ENCODE assay signal across 8 mouse cellular contexts in the genomic region with DNA sequence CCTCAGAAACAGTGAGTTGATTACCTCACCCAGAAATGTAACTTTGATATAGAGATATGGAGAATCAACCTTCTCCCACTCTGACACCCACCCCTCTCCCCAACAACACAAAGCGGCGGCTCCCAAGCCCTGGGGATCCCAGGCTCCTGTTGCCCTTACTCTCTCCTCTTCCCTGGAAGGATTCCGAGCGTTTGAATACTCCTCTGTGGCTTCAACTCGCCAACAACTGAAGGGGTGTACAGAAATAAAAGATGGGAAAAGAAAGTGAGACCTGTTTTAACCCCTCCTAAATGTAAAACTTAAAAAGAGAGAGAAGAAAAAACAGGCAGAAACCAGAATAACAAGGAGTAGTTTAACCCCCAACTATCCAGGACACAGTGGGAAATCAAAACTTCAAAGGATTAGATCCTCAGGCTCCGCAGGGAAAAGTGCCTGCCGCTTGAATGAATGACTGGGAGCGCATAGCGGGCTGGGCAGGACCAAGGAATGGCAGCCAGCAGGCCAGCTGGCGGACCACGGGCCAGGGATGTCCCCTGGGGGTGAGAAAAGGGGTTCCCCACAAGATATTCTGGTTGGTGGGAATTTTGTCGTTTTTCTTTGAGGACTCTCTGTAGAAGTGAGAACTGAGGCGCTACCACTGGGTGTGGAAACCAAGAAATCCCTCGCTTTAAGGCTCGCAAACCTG. TPM values are rescaled to one million over a fixed set of nuclear protein-coding genes. Genes with fewer than 3 reads are reported as not detected.
DNase-seq lines count a peak whose midpoint lies in the region; ATAC-seq and TF ChIP-seq lines count a peak whose summit lies in the region.

No protein-coding gene starts in this region.

- ATAC-seq in hindbrain, embryonic 16.5 days = no peak
- no peak for ATAC-seq in limb, embryonic 14.5 days (ENCODE audit: low FRiP score, low read depth)
- ATAC-seq in midbrain, embryonic 16.5 days = no peak

- peak overlapping the region; percentile 77 for H3K9ac ChIP-seq in hindbrain, embryonic 16.5 days (ENCODE audit: low read depth, low read length)
- H3K9ac ChIP-seq in limb, embryonic 14.5 days (ENCODE audit: low read depth, low read length, severe bottlenecking) = peak overlapping the region; percentile 58
- peak overlapping the region; percentile 77 for H3K9ac ChIP-seq in midbrain, embryonic 16.5 days (ENCODE audit: low read depth, low read length)

- peak overlapping the region; percentile 60 for H3K4me3 ChIP-seq in forebrain, embryonic 10.5 days
- H3K4me3 ChIP-seq in hindbrain, embryonic 16.5 days (ENCODE audit: low read length) = peak overlapping the region; percentile 70
- peak overlapping the region; percentile 63 for H3K4me3 ChIP-seq in limb, embryonic 14.5 days (replicated peaks; ENCODE audit: low read length)
- H3K4me3 ChIP-seq in midbrain, embryonic 16.5 days (ENCODE audit: low read depth, low read length) = peak overlapping the region; percentile 68

- peaks cover 50% of the 10 kb centered on the region for H3K27me3 ChIP-seq in forebrain, embryonic 10.5 days (ENCODE audit: poor library complexity, severe bottlenecking)
- no peaks in the 10 kb centered on the region for H3K27me3 ChIP-seq in hindbrain, embryonic 16.5 days (replicated peaks; ENCODE audit: control insufficient read depth, insufficient read depth, low read length)
- H3K27me3 ChIP-seq in limb, embryonic 14.5 days (ENCODE audit: control insufficient read depth, insufficient read depth, low read length) = no peaks in the 10 kb centered on the region
- no peaks in the 10 kb centered on the region for H3K27me3 ChIP-seq in midbrain, embryonic 16.5 days (ENCODE audit: control insufficient read depth, insufficient read depth, low read depth, low read length)

- peak; percentile 14 for DNase-seq in gastrocnemius, postnatal 14 days
- no peak for DNase-seq in gastrocnemius, adult 8-10 months (ENCODE audit: low spot score in 2 of 2)
- DNase-seq in T-cell, adult 2 months (ENCODE audit: low spot score) = peak; percentile 4
- peak; percentile 34 for DNase-seq in forebrain, embryonic 10.5 days (ENCODE audit: extremely low spot score, low spot score)
- peak; percentile 44 for DNase-seq in limb, embryonic 14.5 days (ENCODE audit: low spot score)
- no peak for DNase-seq in thymus, postnatal 4 days

- peaks cover 52% of the 10 kb centered on the region for H3K4me1 ChIP-seq in forebrain, embryonic 10.5 days
- H3K4me1 ChIP-seq in hindbrain, embryonic 16.5 days (ENCODE audit: control insufficient read depth, insufficient read depth, low read depth, low read length) = peaks cover 9% of the 10 kb centered on the region
- peaks cover 13% of the 10 kb centered on the region; the same call in 1 of the 2 replicates for H3K4me1 ChIP-seq in limb, embryonic 14.5 days (ENCODE audit: control insufficient read depth, insufficient read depth, low read length)
- H3K4me1 ChIP-seq in midbrain, embryonic 16.5 days (ENCODE audit: control insufficient read depth, insufficient read depth, low read length) = peaks cover 16% of the 10 kb centered on the region

- WGBS in forebrain, embryonic 10.5 days = under 1% methylated on average over 15 of the region's 15 CpGs
- WGBS in hindbrain, embryonic 16.5 days = 1% methylated on average over 15 of the region's 15 CpGs
- under 1% methylated on average over 15 of the region's 15 CpGs for WGBS in limb, embryonic 14.5 days
- under 1% methylated on average over 15 of the region's 15 CpGs for WGBS in midbrain, embryonic 16.5 days

- H3K27ac ChIP-seq in forebrain, embryonic 10.5 days = 0 out of 2 replicates have a peak overlapping the region, but pooled peaks have one; percentile 30
- H3K27ac ChIP-seq in hindbrain, embryonic 16.5 days (ENCODE audit: low read depth, low read length) = peak overlapping the region; percentile 79
- no peak overlapping the region for H3K27ac ChIP-seq in limb, embryonic 14.5 days (replicated peaks; ENCODE audit: low read depth, low read length)
- peak overlapping the region; percentile 77 for H3K27ac ChIP-seq in midbrain, embryonic 16.5 days (ENCODE audit: low read length)

- intact Hi-C loops in gastrocnemius, postnatal 14 days (cut with DNase I; ENCODE audit: low total_unique reads) = no loop called here

- no peaks in the 10 kb centered on the region for H3K36me3 ChIP-seq in forebrain, embryonic 10.5 days (replicated peaks)
- H3K36me3 ChIP-seq in hindbrain, embryonic 16.5 days (ENCODE audit: control insufficient read depth, insufficient read depth, low read length) = no peaks in the 10 kb centered on the region
- H3K36me3 ChIP-seq in limb, embryonic 14.5 days (ENCODE audit: control insufficient read depth, insufficient read depth, low read length) = no peaks in the 10 kb centered on the region
- H3K36me3 ChIP-seq in midbrain, embryonic 16.5 days (ENCODE audit: control insufficient read depth, insufficient read depth, low read length) = no peaks in the 10 kb centered on the region

- no peaks in the 10 kb centered on the region for H3K9me3 ChIP-seq in forebrain, embryonic 10.5 days
- H3K9me3 ChIP-seq in hindbrain, embryonic 16.5 days (ENCODE audit: control insufficient read depth, low read length) = no peaks in the 10 kb centered on the region
- no peaks in the 10 kb centered on the region for H3K9me3 ChIP-seq in limb, embryonic 14.5 days (ENCODE audit: control insufficient read depth, low read length)
- no peaks in the 10 kb centered on the region for H3K9me3 ChIP-seq in midbrain, embryonic 16.5 days (replicated peaks; ENCODE audit: control insufficient read depth, low read length, poor library complexity, severe bottlenecking)

- H3K4me2 ChIP-seq in hindbrain, embryonic 16.5 days (ENCODE audit: low read length) = peak overlapping the region; percentile 84
- H3K4me2 ChIP-seq in limb, embryonic 14.5 days (replicated peaks; ENCODE audit: low read depth, low read length, severe bottlenecking) = peak overlapping the region; percentile 63
- peak overlapping the region; percentile 83 for H3K4me2 ChIP-seq in midbrain, embryonic 16.5 days (ENCODE audit: low read length)

- no peak for TF ChIP-seq POLR2A in limb, embryonic 14.5 days (IDR thresholded peaks at IDR 0.05; ENCODE audit: borderline replicate concordance, extremely low read depth, insufficient read depth, insufficient read length)

RNA-seq across cellular contexts. Expression of gene Alcam, which starts 2.6 kb away (rescaled TPM):
- total RNA-seq in gastrocnemius, postnatal 14 days (2021) = 1 to 10 TPM; 1.3 to 1.4 TPM
- total RNA-seq in gastrocnemius, adult 8-10 months (2022) = 1 to 10 TPM in 1 of 4 experiments, under 1 TPM in 3; 0.27 to 1.6 (median 0.55) TPM
- 5.4 and 6.5 TPM in 2 replicates for polyA plus RNA-seq in forebrain, embryonic 10.5 days (2016; fragmentation: Nextera tagmentation; extraction: Ambion mirVana)
- 40.2 and 40.7 TPM in 2 replicates for polyA plus RNA-seq in hindbrain, embryonic 16.5 days (2015; fragmentation: Nextera tagmentation; extraction: Ambion mirVana)
- 54.8 and 56.0 TPM in 2 replicates for polyA plus RNA-seq in limb, embryonic 14.5 days (2012; rRNA removed)
- polyA plus RNA-seq in limb, embryonic 14.5 days (2014; fragmentation: Nextera tagmentation; extraction: Ambion mirVana) = 52.2 and 63.0 TPM in 2 replicates
- 28.1 and 35.2 TPM in 2 replicates for polyA plus RNA-seq in midbrain, embryonic 16.5 days (2015; fragmentation: Nextera tagmentation; extraction: Ambion mirVana)

Comparison
In these comparisons a context has a peak if more than half of its experiments do, and no peak if none do; other contexts are left out.
1. DNase-seq: peak in gastrocnemius, postnatal 14 days (single experiment), T-cell, adult 2 months (single experiment), forebrain, embryonic 10.5 days (single experiment) and limb, embryonic 14.5 days (single experiment); none in gastrocnemius, adult 8-10 months (0 of 2) and thymus, postnatal 4 days (single experiment).
2. Peak in every context shown above with its lines, with median percentiles within 50 percentile points of each other: H3K4me3 ChIP-seq, H3K4me2 ChIP-seq and H3K9ac ChIP-seq.